Mouse (Mus musculus): ENCODE results near the gene Nxf7. TPM values are rescaled to one million over a fixed set of nuclear protein-coding genes. Genes with fewer than 3 reads are reported as not detected.

Nxf7 gene
- polyA plus RNA-seq, 1 experiment: not detected

Other genes with a start within 250 kb of the Nxf7 start
- not detected in 2 replicates for gene Gm5128, start 225.5 kb downstream of the Nxf7 start, polyA plus RNA-seq (2012)
- gene Gm7903, start 164.9 kb downstream of the Nxf7 start, polyA plus RNA-seq (2012): not detected in 2 replicates
- not detected in 2 replicates for gene AV320801, start 104.2 kb downstream of the Nxf7 start, polyA plus RNA-seq (2012)
- not detected in 2 replicates for gene Prame, start 28.9 kb upstream of the Nxf7 start, polyA plus RNA-seq (2012)
- gene Tcp11x2, start 95.0 kb upstream of the Nxf7 start, polyA plus RNA-seq (2012): not detected in 2 replicates
- not detected in 2 replicates for gene Tmsb15a, start 126.5 kb upstream of the Nxf7 start, polyA plus RNA-seq (2012)
- gene Armcx5, start 144.0 kb upstream of the Nxf7 start, polyA plus RNA-seq (2012): 0.03 and 0.06 TPM in 2 replicates
- gene Gprasp1, start 144.0 kb upstream of the Nxf7 start, polyA plus RNA-seq (2012): 0.04 and 0.54 TPM in 2 replicates
- gene Bhlhb9, start 198.8 kb upstream of the Nxf7 start, polyA plus RNA-seq (2012): 0.13 and 0.25 TPM in 2 replicates
- gene Gprasp2, start 240.3 kb upstream of the Nxf7 start, polyA plus RNA-seq (2012): 0.23 TPM in 1 of 2 replicates, not detected in the other

All from erythroblast, embryonic 14.5 days (primary cell).